Mouse (Mus musculus): Measurements from ENCODE around the gene Ccdc97. TPM values are rescaled to one million over a fixed set of nuclear protein-coding genes. Genes with fewer than 3 reads are reported as not detected.

Gene Ccdc97
- polyA plus RNA-seq (2015; fragmentation: Nextera tagmentation; extraction: Ambion mirVana) = 29.5 and 33.7 TPM in 2 replicates

GRCm38 (mm10) chr7:25718788-25719417 lies at the start of gene Ccdc97:
TSS of gene Ccdc97 (minus strand) at chr7:25719088.
- peak; percentile 86 for ATAC-seq
- H3K4me2 ChIP-seq (ENCODE audit: low read length) = peak within 1 kb of the TSS; percentile 89
- H3K27me3 ChIP-seq (replicated peaks; ENCODE audit: control insufficient read depth, insufficient read depth, low read length) = no peaks in the 10 kb centered on the region
- peaks cover 37% of the 10 kb centered on the region for H3K36me3 ChIP-seq (ENCODE audit: control insufficient read depth, insufficient read depth)
- peak within 1 kb of the TSS; percentile 68 for H3K27ac ChIP-seq (ENCODE audit: low read length)
- 4% methylated on average over 32 of the region's 32 CpGs for WGBS
- peak within 1 kb of the TSS; percentile 70 for H3K4me3 ChIP-seq (replicated peaks; ENCODE audit: low read length)
- H3K9me3 ChIP-seq (ENCODE audit: control insufficient read depth, low read length) = no peaks in the 10 kb centered on the region
- H3K9ac ChIP-seq (replicated peaks; ENCODE audit: low read depth, low read length) = peak within 1 kb of the TSS; percentile 64
- H3K4me1 ChIP-seq (replicated peaks; ENCODE audit: control insufficient read depth, insufficient read depth, low read length) = peaks cover 19% of the 10 kb centered on the region

- H3K4me3 ChIP-seq (replicated peaks; ENCODE audit: low read length) = no peak overlapping the region
- no peak overlapping the region for H3K9ac ChIP-seq (replicated peaks; ENCODE audit: low read depth, low read length)
- H3K36me3 ChIP-seq (ENCODE audit: control insufficient read depth, insufficient read depth) = no peaks in the 10 kb centered on the region
- no peak for ATAC-seq
- H3K27ac ChIP-seq (ENCODE audit: low read length) = no peak overlapping the region
- no peaks in the 10 kb centered on the region for H3K4me1 ChIP-seq (replicated peaks; ENCODE audit: control insufficient read depth, insufficient read depth, low read length)
- H3K4me2 ChIP-seq (ENCODE audit: low read length) = no peak overlapping the region
- no peaks in the 10 kb centered on the region for H3K9me3 ChIP-seq (ENCODE audit: control insufficient read depth, low read length)
- no peaks in the 10 kb centered on the region for H3K27me3 ChIP-seq (replicated peaks; ENCODE audit: control insufficient read depth, insufficient read depth, low read length)
- WGBS = 91% methylated on average over 5 of the region's 5 CpGs
Measured at GRCm38 (mm10) chr7:25768229-25768628, 49.3 kb upstream of the Ccdc97 start.

DNA sequence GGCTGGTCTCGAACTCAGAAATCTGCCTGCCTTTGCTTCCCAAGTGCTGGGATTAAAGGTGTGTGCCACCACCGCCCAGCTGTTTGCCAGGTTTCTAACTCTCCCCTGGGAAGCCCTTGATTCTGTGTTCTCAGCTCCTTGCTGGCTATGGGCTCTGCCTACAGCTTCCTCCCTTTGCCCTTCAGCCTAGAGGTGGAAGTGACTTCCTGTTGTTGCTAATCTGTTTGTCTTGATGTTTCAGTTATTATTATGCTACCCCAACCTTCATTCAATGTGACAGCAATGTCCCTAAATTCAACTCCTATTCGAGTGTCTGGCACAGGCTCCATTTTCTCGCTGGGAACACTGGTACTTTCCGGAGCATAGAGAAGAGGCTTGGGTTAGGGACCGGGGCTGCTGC lies 47.2 kb upstream of the Ccdc97 start:
- WGBS = 87% methylated on average over 6 of the region's 6 CpGs
- no peak overlapping the region for H3K9ac ChIP-seq (replicated peaks; ENCODE audit: low read depth, low read length)
- H3K36me3 ChIP-seq (ENCODE audit: control insufficient read depth, insufficient read depth) = no peaks in the 10 kb centered on the region
- H3K4me1 ChIP-seq (replicated peaks; ENCODE audit: control insufficient read depth, insufficient read depth, low read length) = peaks cover 5% of the 10 kb centered on the region
- H3K27me3 ChIP-seq (replicated peaks; ENCODE audit: control insufficient read depth, insufficient read depth, low read length) = no peaks in the 10 kb centered on the region
- H3K27ac ChIP-seq (ENCODE audit: low read length) = no peak overlapping the region
- ATAC-seq = no peak
- no peak overlapping the region for H3K4me3 ChIP-seq (replicated peaks; ENCODE audit: low read length)
- H3K9me3 ChIP-seq (ENCODE audit: control insufficient read depth, low read length) = no peaks in the 10 kb centered on the region
- H3K4me2 ChIP-seq (ENCODE audit: low read length) = no peak overlapping the region

GRCm38 (mm10) chr7:25764221-25764620 lies 45.3 kb upstream of the Ccdc97 start:
- Histone ChIP-seq H3K27ac (ENCODE audit: low read length) (no peak overlapping the region), H3K36me3 (ENCODE audit: control insufficient read depth, insufficient read depth) (no peaks in the 10 kb centered on the region), H3K27me3 (replicated peaks; ENCODE audit: control insufficient read depth, insufficient read depth, low read length) (no peaks in the 10 kb centered on the region), H3K9me3 (ENCODE audit: control insufficient read depth, low read length) (no peaks in the 10 kb centered on the region), H3K4me3 (replicated peaks; ENCODE audit: low read length) (no peak overlapping the region), H3K9ac (replicated peaks; ENCODE audit: low read depth, low read length) (no peak overlapping the region), H3K4me2 (ENCODE audit: low read length) (no peak overlapping the region), H3K4me1 (replicated peaks; ENCODE audit: control insufficient read depth, insufficient read depth, low read length) (peaks cover 5% of the 10 kb centered on the region)
- no peak for ATAC-seq
- 76% methylated on average over 5 of the region's 5 CpGs for WGBS

- H3K27ac ChIP-seq (ENCODE audit: low read length) = no peak overlapping the region
Measured at GRCm38 (mm10) chr7:25763678-25764077, 44.8 kb upstream of the Ccdc97 start.

GRCm38 (mm10) chr7:25761354-25761753 lies 42.5 kb upstream of the Ccdc97 start:
- H3K9ac ChIP-seq (replicated peaks; ENCODE audit: low read depth, low read length) = no peak overlapping the region
- peaks cover 5% of the 10 kb centered on the region for H3K4me1 ChIP-seq (replicated peaks; ENCODE audit: control insufficient read depth, insufficient read depth, low read length)
- WGBS = 44% methylated on average over 10 of the region's 10 CpGs
- 0 out of 2 replicates have a peak, but pooled peaks have one; percentile 45 for ATAC-seq
- H3K9me3 ChIP-seq (ENCODE audit: control insufficient read depth, low read length) = no peaks in the 10 kb centered on the region
- H3K27ac ChIP-seq (ENCODE audit: low read length) = no peak overlapping the region
- no peaks in the 10 kb centered on the region for H3K27me3 ChIP-seq (replicated peaks; ENCODE audit: control insufficient read depth, insufficient read depth, low read length)
- H3K4me2 ChIP-seq (ENCODE audit: low read length) = no peak overlapping the region
- H3K4me3 ChIP-seq (replicated peaks; ENCODE audit: low read length) = no peak overlapping the region
- no peaks in the 10 kb centered on the region for H3K36me3 ChIP-seq (ENCODE audit: control insufficient read depth, insufficient read depth)

More at GRCm38 (mm10) chr7:25763678-25764077, 44.8 kb upstream of the Ccdc97 start:
- no peak overlapping the region for H3K4me2 ChIP-seq (ENCODE audit: low read length)
- no peaks in the 10 kb centered on the region for H3K36me3 ChIP-seq (ENCODE audit: control insufficient read depth, insufficient read depth)
- H3K27me3 ChIP-seq (replicated peaks; ENCODE audit: control insufficient read depth, insufficient read depth, low read length) = no peaks in the 10 kb centered on the region
- ATAC-seq = no peak
- H3K9me3 ChIP-seq (ENCODE audit: control insufficient read depth, low read length) = no peaks in the 10 kb centered on the region
- H3K4me3 ChIP-seq (replicated peaks; ENCODE audit: low read length) = no peak overlapping the region
- peaks cover 5% of the 10 kb centered on the region for H3K4me1 ChIP-seq (replicated peaks; ENCODE audit: control insufficient read depth, insufficient read depth, low read length)
- 88% methylated on average over 11 of the region's 11 CpGs for WGBS
- H3K9ac ChIP-seq (replicated peaks; ENCODE audit: low read depth, low read length) = no peak overlapping the region

DNA sequence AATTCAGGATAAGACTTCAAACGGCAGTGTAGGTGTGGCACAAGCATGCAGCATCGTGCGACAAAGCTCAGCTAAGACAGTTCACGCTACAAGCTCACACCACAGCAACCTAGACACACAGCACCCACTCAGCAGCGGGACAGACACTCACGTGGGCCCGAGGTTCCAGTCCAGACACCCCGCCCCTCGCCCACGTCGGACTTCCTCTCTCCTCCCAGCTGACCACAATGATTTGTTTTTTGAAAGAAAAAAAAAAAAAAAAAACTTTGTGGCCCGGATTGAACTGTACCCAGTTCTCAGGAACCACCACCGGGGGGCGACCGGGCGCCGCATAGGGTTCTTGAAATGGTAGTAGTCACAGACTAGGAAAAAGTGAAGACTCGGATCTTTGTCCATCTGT lies 37.1 kb upstream of the Ccdc97 start:
- H3K36me3 ChIP-seq (ENCODE audit: control insufficient read depth, insufficient read depth) = no peaks in the 10 kb centered on the region; the same call in 1 of the 2 replicates
- H3K4me2 ChIP-seq (ENCODE audit: low read length) = peak overlapping the region; percentile 95
- ATAC-seq = peak; percentile 12; the same call in 1 of the 2 replicates
- H3K9me3 ChIP-seq (ENCODE audit: control insufficient read depth, low read length) = no peaks in the 10 kb centered on the region
- peaks cover 25% of the 10 kb centered on the region for H3K4me1 ChIP-seq (replicated peaks; ENCODE audit: control insufficient read depth, insufficient read depth, low read length)
- peak overlapping the region; percentile 98 for H3K27ac ChIP-seq (ENCODE audit: low read length)
- H3K9ac ChIP-seq (replicated peaks; ENCODE audit: low read depth, low read length) = peak overlapping the region; percentile 98
- WGBS = 0% methylated on average over 18 of the region's 18 CpGs
- peak overlapping the region; percentile 97 for H3K4me3 ChIP-seq (replicated peaks; ENCODE audit: low read length)
- no peaks in the 10 kb centered on the region for H3K27me3 ChIP-seq (replicated peaks; ENCODE audit: control insufficient read depth, insufficient read depth, low read length)

GRCm38 (mm10) chr7:25755468-25755833 lies 36.6 kb upstream of the Ccdc97 start:
- peaks cover 25% of the 10 kb centered on the region for H3K4me1 ChIP-seq (replicated peaks; ENCODE audit: control insufficient read depth, insufficient read depth, low read length)
- peak; percentile 59 for ATAC-seq
- under 1% methylated on average over 15 of the region's 15 CpGs for WGBS

DNA sequence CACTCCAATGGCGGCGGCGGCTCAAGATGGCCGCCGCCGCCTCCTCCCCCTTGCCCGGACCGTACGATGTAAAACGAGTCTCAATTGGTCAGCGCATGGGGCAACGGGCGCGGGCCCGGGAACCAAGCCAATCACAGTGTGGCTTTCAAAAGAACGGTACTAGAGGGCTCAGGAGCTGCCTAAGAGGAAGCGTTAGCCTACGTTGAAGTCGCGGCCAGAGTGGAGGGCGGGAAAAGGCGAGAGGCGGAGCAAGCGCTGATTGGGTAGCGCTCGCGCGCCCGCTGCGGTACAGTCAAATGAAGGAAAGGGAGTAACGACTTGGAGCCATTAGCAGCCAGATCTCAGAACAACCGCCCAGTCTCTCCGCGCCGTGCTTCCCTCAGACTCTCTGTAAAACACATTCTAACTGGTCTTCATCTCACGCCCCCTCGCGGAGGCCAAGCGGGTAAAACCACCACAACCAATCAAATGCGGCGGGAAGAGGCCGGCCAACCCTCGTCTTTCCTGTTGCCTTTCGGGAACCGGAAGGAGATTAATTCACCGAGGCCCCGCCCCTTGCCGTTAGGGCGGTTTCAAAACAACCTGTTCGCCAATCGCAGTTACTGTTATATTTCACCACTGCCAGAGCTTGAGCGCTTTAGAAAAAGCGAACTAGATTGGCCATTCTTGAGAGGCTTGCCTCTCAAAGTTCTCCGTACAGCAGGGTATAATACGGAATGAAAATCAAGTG lies 36.0 kb upstream of the Ccdc97 start, which contains the start of gene Hnrnpul1:
Gene Hnrnpul1 (minus strand): TSS at position 20 of the 730 bp plus-strand sequence.
- Histone ChIP-seq H3K4me2 (ENCODE audit: low read length) (peak within 1 kb of the TSS; percentile 96), H3K36me3 (ENCODE audit: control insufficient read depth, insufficient read depth) (peaks cover 3% of the 10 kb centered on the region; the same call in 1 of the 2 replicates), H3K4me1 (replicated peaks; ENCODE audit: control insufficient read depth, insufficient read depth, low read length) (peaks cover 25% of the 10 kb centered on the region), H3K27ac (ENCODE audit: low read length) (peak within 1 kb of the TSS; percentile 98), H3K9ac (replicated peaks; ENCODE audit: low read depth, low read length) (peak within 1 kb of the TSS; percentile 98), H3K27me3 (replicated peaks; ENCODE audit: control insufficient read depth, insufficient read depth, low read length) (no peaks in the 10 kb centered on the region), H3K9me3 (ENCODE audit: control insufficient read depth, low read length) (no peaks in the 10 kb centered on the region), H3K4me3 (replicated peaks; ENCODE audit: low read length) (peak within 1 kb of the TSS; percentile 97)
- under 1% methylated on average over 55 of the region's 55 CpGs for WGBS
- peak; percentile 93 for ATAC-seq

More at GRCm38 (mm10) chr7:25755468-25755833, 36.6 kb upstream of the Ccdc97 start:
- Histone ChIP-seq H3K4me3 (replicated peaks; ENCODE audit: low read length) (peak overlapping the region; percentile 97), H3K9ac (replicated peaks; ENCODE audit: low read depth, low read length) (peak overlapping the region; percentile 98), H3K4me2 (ENCODE audit: low read length) (peak overlapping the region; percentile 95), H3K27me3 (replicated peaks; ENCODE audit: control insufficient read depth, insufficient read depth, low read length) (no peaks in the 10 kb centered on the region), H3K36me3 (ENCODE audit: control insufficient read depth, insufficient read depth) (peaks cover 3% of the 10 kb centered on the region; the same call in 1 of the 2 replicates), H3K27ac (ENCODE audit: low read length) (peak overlapping the region; percentile 98), H3K9me3 (ENCODE audit: control insufficient read depth, low read length) (no peaks in the 10 kb centered on the region)

Measured in forebrain, embryonic 16.5 days (tissue).